Mouse (Mus musculus) limb, embryonic 12.5 days (tissue): ENCODE data around the gene Dot1l. TPM values are rescaled to one million over a fixed set of nuclear protein-coding genes. Genes with fewer than 3 reads are reported as not detected.

Experiments used
- ATAC-seq: fragments of 200-750 bp; cut with Nextera tagmentation; 2 replicates; pipeline ENCODE4 v1.8.0; 2017; ENCODE audit warnings: low read depth, moderate TSS enrichment; ENCODE audit not compliant: insufficient number of reproducible peaks, insufficient read depth, low FRiP score, low TSS enrichment
- H3K27ac ChIP-seq: fragments of 300-500 bp; sonication (generic); 2 replicates; pipeline ENCODE4 v1.5.1; 2016; ENCODE audit warnings: mild to moderate bottlenecking, moderate library complexity
- H3K27me3 ChIP-seq: fragments of 300-500 bp; sonication (generic); 2 replicates; pipeline ENCODE4 v1.6.1; 2016; ENCODE audit warnings: mild to moderate bottlenecking, moderate library complexity
- H3K36me3 ChIP-seq: fragments of 300-500 bp; sonication (generic); 2 replicates; pipeline ENCODE4 v1.6.1; 2016; ENCODE audit warnings: mild to moderate bottlenecking, moderate library complexity
- H3K4me1 ChIP-seq: fragments of 300-500 bp; sonication (generic); replicated peaks from 2 replicates; pipeline ENCODE4 v1.6.1; 2016
- H3K4me2 ChIP-seq: fragments of 300-500 bp; sonication (generic); 2 replicates; pipeline ENCODE4 v1.6.1; 2016; ENCODE audit warnings: mild to moderate bottlenecking, moderate library complexity
- H3K4me3 ChIP-seq: fragments of 300-500 bp; sonication (generic); replicated peaks from 2 replicates; pipeline ENCODE4 v1.5.1; 2016; ENCODE audit warnings: mild to moderate bottlenecking
- H3K9ac ChIP-seq: fragments of 300-500 bp; sonication (generic); replicated peaks from 2 replicates; pipeline ENCODE4 v1.6.1; 2016; ENCODE audit warnings: mild to moderate bottlenecking, moderate library complexity
- H3K9me3 ChIP-seq: fragments of 300-500 bp; sonication (generic); 2 replicates; pipeline ENCODE4 v1.6.1; 2016; ENCODE audit warnings: mild to moderate bottlenecking, moderate library complexity
- WGBS: fragments of 180-500 bp; shearing (Covaris S2); methylation state at CpG from one replicate; pipeline ENCODE4 v1.1.7; 2016; 5-methylcytosine and 5-hydroxymethylcytosine counted together
- polyA plus RNA-seq: library from polyadenylated mRNA; unstranded; fragments of >200 nt; fragmentation: Nextera tagmentation; extraction: Ambion mirVana; gene quantifications from 2 replicates; pipeline ENCODE4 v1.2.1, GENCODE M21; 2016

The Dot1l gene
- polyA plus RNA-seq, 1 experiment from 2014 or later: 21.8 TPM

DNA sequence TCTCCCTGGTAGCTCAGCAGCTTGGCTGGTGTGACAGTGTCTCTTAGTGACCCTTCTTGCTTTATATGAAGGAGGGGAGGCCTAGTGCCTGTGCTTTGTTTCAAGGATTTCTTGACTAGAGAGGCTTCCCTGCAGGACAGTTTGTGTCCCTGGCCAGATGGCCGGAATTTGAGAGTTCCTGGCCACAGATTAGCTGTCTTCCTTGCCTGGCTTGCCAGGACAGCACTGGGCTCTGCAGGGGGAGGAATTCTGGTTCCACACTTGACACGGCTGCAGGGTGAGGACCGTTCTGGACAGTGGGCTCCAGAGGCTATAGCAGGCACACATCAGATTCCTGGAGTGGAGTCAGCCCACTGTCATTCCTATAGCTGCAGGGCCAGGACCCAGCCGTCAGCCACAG, 20.7 kb downstream of the Dot1l start:
- peaks cover 10% of the 10 kb centered on the region for H3K4me1 ChIP-seq
- WGBS: 85% methylated on average over 4 of the region's 4 CpGs
- H3K9me3 ChIP-seq: no peaks in the 10 kb centered on the region
- H3K36me3 ChIP-seq: peaks cover 99% of the 10 kb centered on the region
- H3K27me3 ChIP-seq: no peaks in the 10 kb centered on the region
- H3K4me2 ChIP-seq: no peak overlapping the region
- H3K4me3 ChIP-seq: no peak overlapping the region
- no peak overlapping the region for H3K9ac ChIP-seq
- no peak for ATAC-seq
- no peak overlapping the region for H3K27ac ChIP-seq

DNA sequence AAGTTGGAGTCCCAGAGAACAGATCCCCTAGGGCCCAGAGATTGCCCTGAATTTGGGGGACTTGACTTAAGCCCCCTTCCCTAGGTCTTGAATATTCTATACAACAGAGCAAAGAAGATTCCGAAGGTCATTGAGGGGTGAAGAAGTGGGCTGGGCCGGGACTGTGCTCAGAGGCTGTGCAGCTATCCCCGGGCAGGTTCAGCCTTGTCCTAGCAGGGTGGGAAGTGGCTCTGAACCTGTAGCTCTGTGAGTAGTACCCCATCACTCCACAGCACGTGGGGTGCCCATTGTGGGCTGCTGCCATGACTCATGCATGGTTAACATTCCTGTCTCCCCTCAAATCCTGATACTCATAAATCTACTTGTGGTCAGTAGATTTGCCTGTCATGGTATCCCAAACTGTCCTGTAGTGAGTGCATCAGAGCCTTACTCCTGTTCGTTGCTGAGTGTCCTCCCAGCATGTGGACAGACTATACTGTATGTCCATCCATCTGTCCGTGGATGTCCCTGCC, 21.4 kb downstream of the Dot1l start:
- H3K27me3 ChIP-seq: no peaks in the 10 kb centered on the region

DNA sequence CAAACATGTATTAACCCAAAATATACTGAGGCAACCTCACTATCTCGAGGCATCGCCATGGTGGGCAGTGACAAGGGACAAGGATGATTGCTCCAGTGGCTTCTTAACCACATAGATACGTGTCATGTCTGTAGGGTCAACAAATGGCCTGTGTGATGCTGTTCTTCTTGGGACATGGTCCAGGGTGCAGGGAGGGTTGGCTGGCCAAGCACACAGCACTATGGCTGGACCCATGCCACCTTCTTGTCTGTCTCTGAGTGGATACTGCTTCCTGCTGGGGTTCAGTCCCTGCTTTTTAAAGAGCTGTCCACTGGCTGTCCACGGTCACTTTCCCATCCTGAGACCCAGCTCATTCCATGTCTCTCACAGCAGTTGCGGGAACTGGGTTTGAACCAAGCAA, 22.1 kb downstream of the Dot1l start:
- 94% methylated on average over 5 of the region's 5 CpGs for WGBS
- H3K36me3 ChIP-seq: peaks cover 99% of the 10 kb centered on the region
- ATAC-seq: no peak

More for the DNA sequence above, 21.4 kb downstream of the Dot1l start:
- WGBS: 82% methylated on average over 6 of the region's 6 CpGs
- Histone ChIP-seq H3K9ac (no peak overlapping the region), H3K36me3 (peaks cover 99% of the 10 kb centered on the region), H3K27ac (no peak overlapping the region), H3K9me3 (no peaks in the 10 kb centered on the region), H3K4me1 (peaks cover 10% of the 10 kb centered on the region), H3K4me3 (no peak overlapping the region), H3K4me2 (no peak overlapping the region)
- no peak for ATAC-seq

DNA sequence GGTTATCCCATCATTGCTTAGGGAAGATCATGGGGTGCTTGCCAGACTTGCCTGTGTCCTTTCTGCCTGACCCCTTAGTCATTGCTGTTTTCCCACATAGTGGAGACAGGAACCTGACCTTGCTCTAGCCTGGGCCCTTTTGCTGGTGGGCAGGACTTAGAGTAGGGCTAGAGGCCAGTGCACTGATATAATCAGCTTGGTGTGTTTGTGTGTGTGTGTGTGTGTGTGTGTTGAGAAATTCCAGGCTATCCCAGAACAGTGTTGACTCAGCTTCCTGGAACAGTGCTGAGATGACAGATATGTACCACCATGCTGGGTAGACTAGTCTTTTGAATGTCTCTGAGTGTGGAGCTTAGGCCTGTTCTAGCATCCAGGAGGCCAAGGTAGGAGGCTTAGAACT, 24.6 kb downstream of the Dot1l start:
- ATAC-seq: no peak
- Histone ChIP-seq H3K9ac (no peak overlapping the region), H3K27ac (no peak overlapping the region), H3K27me3 (no peaks in the 10 kb centered on the region), H3K4me2 (no peak overlapping the region), H3K36me3 (peaks cover 99% of the 10 kb centered on the region), H3K9me3 (no peaks in the 10 kb centered on the region), H3K4me3 (no peak overlapping the region), H3K4me1 (peaks cover 2% of the 10 kb centered on the region; the same call in 1 of the 2 replicates)

More for the DNA sequence above, 22.1 kb downstream of the Dot1l start:
- H3K27ac ChIP-seq: no peak overlapping the region
- H3K4me2 ChIP-seq: no peak overlapping the region
- H3K27me3 ChIP-seq: no peaks in the 10 kb centered on the region
- no peak overlapping the region for H3K4me3 ChIP-seq
- no peaks in the 10 kb centered on the region for H3K9me3 ChIP-seq
- H3K9ac ChIP-seq: no peak overlapping the region
- H3K4me1 ChIP-seq: peaks cover 10% of the 10 kb centered on the region

DNA sequence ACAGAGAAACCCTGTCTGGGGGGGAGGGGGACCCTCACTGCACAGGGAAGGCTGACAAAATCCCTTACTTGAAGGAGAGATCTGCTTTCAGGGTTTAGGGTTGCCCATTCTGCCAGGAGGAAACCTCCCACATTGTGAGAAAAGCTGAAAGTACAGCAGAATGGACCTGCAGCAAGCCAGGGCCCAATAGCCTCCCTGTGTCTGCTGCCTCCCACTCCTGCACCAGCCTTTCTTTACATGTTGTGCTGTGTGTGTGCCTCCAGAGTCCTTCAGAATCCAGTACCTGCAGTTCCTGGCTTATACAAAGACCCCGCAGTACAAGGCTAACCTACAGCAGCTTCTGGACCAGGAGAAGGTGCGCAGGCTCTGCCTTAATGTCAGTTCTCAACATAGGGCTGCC, 29.3 kb downstream of the Dot1l start:
- Histone ChIP-seq H3K4me2 (no peak overlapping the region), H3K4me1 (no peaks in the 10 kb centered on the region), H3K36me3 (peaks cover 100% of the 10 kb centered on the region), H3K4me3 (no peak overlapping the region), H3K27ac (no peak overlapping the region), H3K9me3 (no peaks in the 10 kb centered on the region), H3K27me3 (no peaks in the 10 kb centered on the region), H3K9ac (no peak overlapping the region)
- 100% methylated on average over 2 of the region's 2 CpGs for WGBS
- no peak for ATAC-seq

DNA sequence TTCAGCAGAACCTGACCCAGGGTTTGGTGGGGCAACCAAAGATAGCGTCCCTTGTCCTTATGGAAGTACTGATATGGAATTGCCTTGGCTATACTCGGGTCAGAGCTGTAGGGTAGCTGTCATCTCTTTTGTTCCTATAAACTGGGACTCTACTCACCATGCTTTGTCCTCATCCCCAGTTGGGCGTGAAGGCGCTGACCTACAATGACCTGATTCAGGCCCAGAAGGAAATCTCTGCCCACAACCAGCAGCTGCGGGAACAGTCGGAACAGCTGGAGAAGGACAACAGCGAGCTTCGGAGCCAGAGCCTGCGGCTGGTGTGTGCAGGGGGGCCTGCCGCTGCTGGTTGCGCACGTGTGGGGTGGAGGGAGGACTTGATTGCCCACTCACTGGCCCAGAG, 29.9 kb downstream of the Dot1l start:
- Histone ChIP-seq H3K27ac (no peak overlapping the region), H3K27me3 (no peaks in the 10 kb centered on the region), H3K4me2 (no peak overlapping the region), H3K4me1 (no peaks in the 10 kb centered on the region), H3K36me3 (peaks cover 98% of the 10 kb centered on the region), H3K9me3 (no peaks in the 10 kb centered on the region), H3K9ac (no peak overlapping the region), H3K4me3 (no peak overlapping the region)
- 92% methylated on average over 12 of the region's 12 CpGs for WGBS
- ATAC-seq: no peak

DNA sequence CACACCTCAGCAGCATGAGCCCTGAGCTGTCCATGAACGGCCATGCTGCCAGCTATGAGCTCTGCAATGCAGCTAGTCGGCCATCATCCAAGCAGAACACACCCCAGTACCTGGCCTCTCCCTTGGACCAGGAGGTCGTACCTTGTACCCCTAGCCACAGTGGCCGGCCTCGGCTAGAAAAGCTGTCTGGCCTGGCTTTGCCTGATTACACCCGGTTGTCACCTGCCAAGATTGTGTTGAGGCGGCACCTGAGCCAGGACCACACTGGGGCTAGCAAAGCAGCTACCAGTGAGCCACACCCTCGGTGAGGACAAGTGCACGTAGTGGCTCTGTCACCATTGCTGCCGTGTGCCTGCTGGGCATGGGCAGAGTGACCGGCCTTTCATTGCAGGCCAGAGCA, 31.0 kb downstream of the Dot1l start:
- no peak overlapping the region for H3K4me2 ChIP-seq
- no peak overlapping the region for H3K4me3 ChIP-seq
- 89% methylated on average over 11 of the region's 11 CpGs for WGBS
- no peaks in the 10 kb centered on the region for H3K27me3 ChIP-seq
- no peaks in the 10 kb centered on the region for H3K4me1 ChIP-seq
- peaks cover 98% of the 10 kb centered on the region for H3K36me3 ChIP-seq
- no peak for ATAC-seq
- H3K9me3 ChIP-seq: no peaks in the 10 kb centered on the region
- H3K27ac ChIP-seq: no peak overlapping the region
- H3K9ac ChIP-seq: no peak overlapping the region

DNA sequence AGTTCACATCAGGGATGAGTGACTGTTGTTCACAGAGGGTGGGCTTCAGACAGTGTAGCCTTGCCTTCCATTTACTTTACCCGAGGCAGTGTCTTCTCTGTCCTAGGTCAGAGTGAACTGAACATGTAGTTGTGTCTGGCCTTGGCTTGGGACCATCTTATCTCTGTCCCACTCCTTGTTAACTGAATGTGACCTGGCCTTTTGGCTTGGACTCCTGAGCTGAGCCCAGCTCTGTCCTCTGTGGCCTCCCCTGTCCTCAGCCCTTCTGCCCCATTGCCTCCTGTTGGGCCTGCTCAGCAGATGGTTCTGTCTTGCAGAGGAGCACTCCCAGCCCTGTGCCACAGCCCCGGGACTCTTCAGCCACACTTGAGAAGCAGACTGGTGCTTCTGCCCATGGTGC, 32.5 kb downstream of the Dot1l start:
- no peak overlapping the region for H3K9ac ChIP-seq
- H3K9me3 ChIP-seq: no peaks in the 10 kb centered on the region
- peaks cover 98% of the 10 kb centered on the region for H3K36me3 ChIP-seq
- no peak for ATAC-seq
- H3K4me3 ChIP-seq: no peak overlapping the region
- H3K4me2 ChIP-seq: no peak overlapping the region
- H3K27ac ChIP-seq: no peak overlapping the region
- H3K4me1 ChIP-seq: no peaks in the 10 kb centered on the region
- 81% methylated on average over 2 of the region's 2 CpGs for WGBS
- H3K27me3 ChIP-seq: no peaks in the 10 kb centered on the region

DNA sequence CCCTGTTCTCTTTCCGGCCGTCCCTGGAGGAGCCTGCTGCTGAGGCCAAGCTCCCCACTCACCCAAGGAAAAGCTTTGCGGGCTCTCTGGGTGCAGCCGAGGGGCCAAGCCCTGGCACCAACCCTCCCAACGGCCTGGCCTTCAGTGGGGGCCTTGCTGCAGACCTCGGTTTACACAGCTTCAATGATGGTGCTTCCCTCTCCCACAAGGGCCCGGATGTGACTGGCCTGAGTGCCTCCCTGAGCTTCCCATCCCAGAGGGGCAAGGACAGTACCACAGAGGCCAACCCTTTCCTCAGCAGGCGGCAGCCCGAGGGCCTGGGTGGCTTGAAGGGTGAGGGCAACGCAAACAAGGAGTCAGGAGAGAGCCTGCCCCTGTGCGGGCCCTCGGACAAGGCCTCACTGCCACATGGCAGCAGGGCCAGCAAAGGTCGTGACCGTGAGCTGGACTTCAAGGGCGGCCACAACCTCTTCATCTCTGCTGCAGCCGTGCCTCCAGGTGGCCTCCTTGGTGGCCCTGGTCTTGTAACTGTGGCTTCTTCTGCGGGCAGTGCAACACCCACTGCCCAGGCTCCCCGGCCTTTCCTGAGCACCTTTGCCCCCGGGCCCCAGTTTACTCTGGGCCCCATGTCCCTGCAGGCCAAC, 35.9 kb downstream of the Dot1l start:
- WGBS: 88% methylated on average over 19 of the region's 19 CpGs
- Histone ChIP-seq H3K4me2 (no peak overlapping the region), H3K27ac (no peak overlapping the region), H3K27me3 (no peaks in the 10 kb centered on the region), H3K36me3 (peaks cover 98% of the 10 kb centered on the region), H3K9ac (no peak overlapping the region), H3K4me3 (no peak overlapping the region), H3K4me1 (no peaks in the 10 kb centered on the region; the same call in 1 of the 2 replicates), H3K9me3 (no peaks in the 10 kb centered on the region)
- ATAC-seq: no peak

DNA sequence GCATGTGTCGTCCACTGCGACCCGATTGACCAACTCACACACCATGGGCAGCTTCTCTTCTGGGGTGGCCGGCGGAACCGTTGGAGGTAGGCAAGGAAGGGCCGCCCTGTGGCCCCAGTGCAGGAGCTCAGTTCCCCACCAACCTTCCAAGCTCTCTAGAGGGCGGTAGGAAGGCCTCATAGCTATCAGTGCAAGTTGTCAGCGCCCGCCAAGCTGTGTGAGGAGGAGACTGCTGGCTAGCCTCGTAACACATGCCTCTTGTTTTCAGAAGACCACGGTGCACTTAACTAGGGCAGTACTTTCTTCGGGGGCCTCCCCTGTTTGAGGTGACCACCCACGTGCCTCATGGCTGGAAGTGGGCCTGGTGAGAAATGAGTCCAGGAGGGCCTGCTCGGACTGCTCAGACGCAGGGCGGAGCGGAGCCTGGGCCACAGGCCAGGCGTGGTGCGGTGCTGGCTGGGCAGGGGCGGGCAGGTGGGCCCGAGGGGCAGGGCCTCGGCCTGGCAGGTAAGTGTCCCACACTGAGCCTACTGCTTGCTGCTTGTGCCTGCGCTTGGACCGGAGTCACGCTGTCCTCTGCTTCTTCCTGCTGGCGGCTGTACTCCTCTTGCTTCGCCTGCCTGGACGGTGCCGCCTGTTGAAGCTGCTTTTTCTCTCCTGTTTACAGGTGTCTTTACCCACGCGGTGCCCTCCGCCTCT, 36.6 kb downstream of the Dot1l start:
- peaks cover 98% of the 10 kb centered on the region for H3K36me3 ChIP-seq
- peaks cover 4% of the 10 kb centered on the region for H3K4me1 ChIP-seq
- no peaks in the 10 kb centered on the region for H3K9me3 ChIP-seq
- H3K9ac ChIP-seq: 0 out of 2 replicates have a peak overlapping the region, but pooled peaks have one; percentile 18
- no peak overlapping the region for H3K4me3 ChIP-seq
- no peak for ATAC-seq
- WGBS: 81% methylated on average over 33 of the region's 33 CpGs
- no peak overlapping the region for H3K4me2 ChIP-seq
- 0 out of 2 replicates have a peak overlapping the region, but pooled peaks have one; percentile 17 for H3K27ac ChIP-seq
- H3K27me3 ChIP-seq: no peaks in the 10 kb centered on the region

DNA sequence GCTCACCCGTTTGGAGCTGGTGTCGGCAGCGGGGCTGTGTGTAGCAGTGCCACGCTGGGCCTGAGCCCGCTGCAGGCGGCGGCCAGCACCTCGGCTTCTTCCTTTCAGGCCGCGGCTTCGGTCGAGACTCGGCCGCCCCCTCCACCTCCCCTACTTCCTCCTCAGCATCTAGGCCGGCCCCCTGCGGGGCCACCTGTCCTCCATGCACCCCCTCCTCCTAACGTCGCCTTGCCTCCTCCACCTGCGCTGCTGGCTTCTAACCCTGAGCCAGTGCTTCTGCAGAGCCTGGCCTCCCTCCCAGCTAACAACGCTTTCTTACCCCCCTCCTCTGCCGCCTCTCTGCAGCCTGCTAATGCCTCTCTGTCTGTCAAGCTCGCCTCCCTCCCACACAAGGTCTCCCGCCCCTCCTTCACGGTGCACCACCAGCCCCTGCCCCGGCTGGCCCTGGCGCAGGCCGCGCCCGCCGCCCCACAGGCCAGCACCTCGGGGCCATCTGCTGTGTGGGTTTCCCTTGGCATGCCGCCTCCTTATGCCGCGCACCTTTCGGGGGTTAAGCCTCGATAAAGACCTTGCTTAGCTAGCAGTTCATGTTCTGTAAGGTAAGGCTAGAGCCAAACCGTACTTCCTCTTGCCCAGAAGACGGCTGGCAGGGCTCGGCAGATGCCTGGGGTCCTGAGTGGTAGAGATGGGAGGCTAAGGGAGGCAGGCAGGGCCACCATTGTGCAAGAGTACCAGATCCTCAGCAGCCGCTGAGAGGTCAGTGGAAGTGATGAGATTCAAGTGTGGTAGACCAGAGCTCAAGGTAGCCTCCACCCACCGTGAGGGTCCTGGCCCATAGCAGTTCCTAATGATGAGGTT, 37.4 kb downstream of the Dot1l start:
- no peaks in the 10 kb centered on the region for H3K9me3 ChIP-seq
- WGBS: 73% methylated on average over 41 of the region's 41 CpGs
- H3K4me3 ChIP-seq: no peak overlapping the region
- no peak for ATAC-seq
- no peak overlapping the region for H3K9ac ChIP-seq
- H3K36me3 ChIP-seq: peaks cover 94% of the 10 kb centered on the region
- H3K27me3 ChIP-seq: no peaks in the 10 kb centered on the region
- peak overlapping the region; percentile 17; the same call in 1 of the 2 replicates for H3K27ac ChIP-seq
- no peak overlapping the region for H3K4me2 ChIP-seq
- H3K4me1 ChIP-seq: peaks cover 10% of the 10 kb centered on the region
